Comparison of ENCODE assay signal across 18 mouse cellular contexts in genomic region chr7:64246713-64247112, GRCm38 (mm10).
"Had no signal": no experiment of that assay in that cellular context is flagged by ENCODE, and none has a peak within 500 bp of the region (broad histone marks: within the 10 kb centered on the region; RNA-seq: fewer than 3 reads in every experiment).

No protein-coding gene starts in this region.

- H3K9ac ChIP-seq: liver, embryonic 13.5 days; liver, embryonic 15.5 days; liver, postnatal 0 days; lung, embryonic 15.5 days; midbrain, embryonic 13.5 days; neural tube, embryonic 12.5 days; stomach, embryonic 15.5 days had no signal

- ATAC-seq: liver, postnatal 0 days; lung, postnatal 0 days; midbrain, embryonic 13.5 days had no signal

- H3K27me3 ChIP-seq: liver, embryonic 13.5 days; liver, embryonic 15.5 days; lung, embryonic 15.5 days; megakaryocyte, embryonic 14.5 days; midbrain, embryonic 13.5 days; neural tube, embryonic 12.5 days; stomach, embryonic 15.5 days had no signal

- H3K4me1 ChIP-seq: liver, embryonic 13.5 days; liver, embryonic 15.5 days; lung, embryonic 15.5 days; megakaryocyte, embryonic 14.5 days; neural tube, embryonic 12.5 days; stomach, embryonic 15.5 days had no signal

- H3K9me3 ChIP-seq: liver, embryonic 13.5 days; liver, embryonic 15.5 days; lung, embryonic 15.5 days; megakaryocyte, embryonic 14.5 days; midbrain, embryonic 13.5 days; neural tube, embryonic 12.5 days; stomach, embryonic 15.5 days had no signal

- H3K36me3 ChIP-seq: liver, embryonic 13.5 days; liver, embryonic 15.5 days; lung, embryonic 15.5 days; midbrain, embryonic 13.5 days; neural tube, embryonic 12.5 days; stomach, embryonic 15.5 days had no signal

- H3K27ac ChIP-seq: liver, embryonic 13.5 days; liver, embryonic 15.5 days; lung, embryonic 15.5 days; macrophage; midbrain, embryonic 13.5 days; neural tube, embryonic 12.5 days; stomach, embryonic 15.5 days; stomach, postnatal 0 days had no signal

- DNase-seq: liver, embryonic 13.5 days; liver, postnatal 0 days; lung, adult 2 months; lung, postnatal 14 days; lung, postnatal 36 days; right cerebral cortex, postnatal 14 days; thymus, adult 2 months; thymus, postnatal 25 days; thymus, postnatal 4 days had no signal

- H3K4me3 ChIP-seq: liver, embryonic 13.5 days; liver, embryonic 15.5 days; lung, embryonic 15.5 days; megakaryocyte, embryonic 14.5 days; midbrain, embryonic 13.5 days; neural tube, embryonic 12.5 days; stomach, embryonic 15.5 days had no signal

- H3K4me2 ChIP-seq: liver, embryonic 13.5 days; liver, embryonic 15.5 days; lung, embryonic 15.5 days; midbrain, embryonic 13.5 days; neural tube, embryonic 12.5 days; stomach, embryonic 15.5 days had no signal
